In the genomic region with DNA sequence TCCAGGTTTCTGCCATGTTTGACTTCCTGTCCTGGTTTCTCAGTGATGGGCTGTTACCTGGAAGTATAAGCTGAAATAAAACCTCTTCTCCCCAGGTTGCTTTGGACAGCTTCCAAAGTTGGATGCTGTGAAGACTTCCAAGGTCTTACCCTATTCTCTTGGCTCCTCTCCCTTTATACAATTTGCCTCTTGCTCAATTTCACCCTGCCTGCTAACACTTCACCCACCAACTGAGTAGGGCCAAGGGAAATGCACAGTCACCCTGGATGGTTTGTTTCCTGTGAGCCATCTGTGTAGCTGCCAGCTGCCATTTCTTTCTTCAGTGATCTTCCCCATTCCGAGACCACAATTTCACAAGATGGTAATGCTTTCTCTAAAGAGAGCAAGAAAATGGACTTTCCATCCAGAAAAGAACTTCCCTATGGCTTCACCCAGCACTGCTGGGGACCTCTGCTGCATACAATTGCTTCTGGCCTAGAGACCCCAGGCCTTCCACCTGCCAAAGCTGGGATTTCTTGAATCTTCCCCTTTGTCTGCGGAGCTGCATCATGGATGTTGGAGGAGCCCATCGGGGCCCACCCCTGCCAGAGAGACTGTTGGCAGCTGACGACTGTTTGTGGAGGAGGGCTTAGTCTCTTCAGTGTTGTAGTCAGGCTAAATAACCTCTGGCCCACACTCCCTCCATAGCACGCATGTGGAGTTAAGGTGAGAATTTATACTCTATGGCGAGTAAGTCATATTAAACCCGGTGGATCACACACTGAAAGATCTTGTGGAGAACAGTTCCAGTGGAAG, we compare ENCODE assay signal across 12 mouse cellular contexts. TPM values are rescaled to one million over a fixed set of nuclear protein-coding genes. Genes with fewer than 3 reads are reported as not detected.
DNase-seq lines count a peak whose midpoint lies in the region; ATAC-seq and TF ChIP-seq lines count a peak whose summit lies in the region.
"Had no signal": no experiment of that assay in that cellular context is flagged by ENCODE, and none has a peak within 500 bp of the region (broad histone marks: within the 10 kb centered on the region; RNA-seq: fewer than 3 reads in every experiment).

No protein-coding gene starts in this region.

- TF ChIP-seq CTCF in thymus, adult 2 months (IDR thresholded peaks at IDR 0.05; ENCODE audit: borderline replicate concordance, control insufficient read depth, extremely low read depth, insufficient read depth, low read length, poor library complexity) = no peak

- H3K27ac ChIP-seq in hindbrain, embryonic 10.5 days = peak overlapping the region; percentile 86; the same call in 1 of the 2 replicates
- no peak overlapping the region for H3K27ac ChIP-seq in hindbrain, embryonic 14.5 days
- peak overlapping the region; percentile 55; the same call in 1 of the 2 replicates for H3K27ac ChIP-seq in thymus, adult 2 months (ENCODE audit: control insufficient read depth, insufficient read depth, low read length)

- H3K9ac ChIP-seq in hindbrain, embryonic 14.5 days = no peak overlapping the region
- H3K9ac ChIP-seq: intestine, embryonic 15.5 days; limb, embryonic 13.5 days had no signal

- H3K4me3 ChIP-seq in hindbrain, embryonic 10.5 days = no peak overlapping the region
- H3K4me3 ChIP-seq in hindbrain, embryonic 14.5 days (replicated peaks; ENCODE audit: low read length) = no peak overlapping the region
- H3K4me3 ChIP-seq in thymus, adult 2 months (ENCODE audit: control insufficient read depth, insufficient read depth, low read length) = no peak overlapping the region
- H3K4me3 ChIP-seq: intestine, embryonic 15.5 days; limb, embryonic 13.5 days had no signal

- peak; percentile 31 for DNase-seq in adrenal gland, postnatal 10 days
- DNase-seq in adrenal gland, adult 8-10 months = no peak
- DNase-seq in hindbrain, embryonic 10.5 days (ENCODE audit: low spot score) = no peak
- no peak for DNase-seq in hindbrain, embryonic 14.5 days (ENCODE audit: low spot score)
- DNase-seq in thymus, adult 2 months = no peak
- DNase-seq in thymus, postnatal 0 days (ENCODE audit: low spot score) = no peak
- no peak for DNase-seq in layer of hippocampus, adult 9-11 months
- DNase-seq: thymus, postnatal 4 days had no signal

- ATAC-seq in hindbrain, embryonic 14.5 days (ENCODE audit: low FRiP score) = no peak
- ATAC-seq in neutrophil, adult 5-6 weeks (ENCODE audit: extremely low read depth, insufficient number of reproducible peaks, low FRiP score, poor library complexity, severe bottlenecking) = peak; percentile 83
- ATAC-seq: intestine, embryonic 15.5 days had no signal

- no peaks in the 10 kb centered on the region for H3K9me3 ChIP-seq in hindbrain, embryonic 10.5 days
- no peaks in the 10 kb centered on the region for H3K9me3 ChIP-seq in hindbrain, embryonic 14.5 days (ENCODE audit: control insufficient read depth, low read length)
- H3K9me3 ChIP-seq: G1E; intestine, embryonic 15.5 days; limb, embryonic 13.5 days had no signal

- no peak for TF ChIP-seq POLR2A in thymus, adult 2 months (IDR thresholded peaks at IDR 0.05; ENCODE audit: control insufficient read depth, extremely low read depth, insufficient read depth, low read length, poor library complexity)

- peaks cover 25% of the 10 kb centered on the region for H3K4me1 ChIP-seq in hindbrain, embryonic 10.5 days (replicated peaks)
- no peaks in the 10 kb centered on the region for H3K4me1 ChIP-seq in hindbrain, embryonic 14.5 days (replicated peaks; ENCODE audit: control insufficient read depth, insufficient read depth, low read length)
- H3K4me1 ChIP-seq in thymus, adult 2 months (replicated peaks; ENCODE audit: control insufficient read depth, insufficient read depth, low read length) = peaks cover 6% of the 10 kb centered on the region; the same call in 1 of the 2 replicates

- peaks cover 14% of the 10 kb centered on the region; the same call in 1 of the 2 replicates for H3K27me3 ChIP-seq in hindbrain, embryonic 10.5 days (ENCODE audit: insufficient read depth, poor library complexity, severe bottlenecking)
- H3K27me3 ChIP-seq in hindbrain, embryonic 14.5 days (ENCODE audit: control insufficient read depth, insufficient read depth, low read length) = no peaks in the 10 kb centered on the region
- no peaks in the 10 kb centered on the region for H3K27me3 ChIP-seq in thymus, adult 2 months (ENCODE audit: control insufficient read depth, insufficient read depth, low read length)
- H3K27me3 ChIP-seq: intestine, embryonic 15.5 days had no signal

- no peaks in the 10 kb centered on the region for H3K36me3 ChIP-seq in hindbrain, embryonic 10.5 days
- no peaks in the 10 kb centered on the region for H3K36me3 ChIP-seq in hindbrain, embryonic 14.5 days (replicated peaks; ENCODE audit: control insufficient read depth, insufficient read depth)
- H3K36me3 ChIP-seq in thymus, adult 2 months (ENCODE audit: control insufficient read depth, insufficient read depth, low read length) = no peaks in the 10 kb centered on the region
- H3K36me3 ChIP-seq: G1E; intestine, embryonic 15.5 days; limb, embryonic 13.5 days had no signal

- WGBS in hindbrain, embryonic 10.5 days = 84% methylated on average over 7 of the region's 7 CpGs
- WGBS in hindbrain, embryonic 14.5 days = 82% methylated on average over 7 of the region's 7 CpGs
- WGBS in thymus, adult 2 months = 79% methylated on average over 7 of the region's 7 CpGs

- no peak overlapping the region for H3K4me2 ChIP-seq in hindbrain, embryonic 14.5 days (replicated peaks)
- H3K4me2 ChIP-seq: intestine, embryonic 15.5 days; limb, embryonic 13.5 days had no signal

RNA-seq across cellular contexts. Expression of a gene that starts 4.9 kb away (rescaled TPM):
- 10 to 100 TPM; 11.8 to 14.4 TPM for total RNA-seq in adrenal gland, postnatal 10 days (2021)
- total RNA-seq in adrenal gland, adult 8-10 months (2022) = 10 to 100 TPM; 13.0 to 15.5 (median 15.1) TPM
- polyA plus RNA-seq in hindbrain, embryonic 10.5 days (2016; fragmentation: Nextera tagmentation; extraction: Ambion mirVana) = 19.4 and 19.6 TPM in 2 replicates
- polyA plus RNA-seq in hindbrain, embryonic 14.5 days (2014; fragmentation: Nextera tagmentation; extraction: Ambion mirVana) = 11.7 and 12.9 TPM in 2 replicates
- polyA plus RNA-seq in thymus, adult 2 months (2012; rRNA removed) = 3.4 and 5.8 TPM in 2 replicates
- polyA plus RNA-seq in thymus, postnatal 0 days (2015; fragmentation: Nextera tagmentation; extraction: Ambion mirVana) = 12.5 TPM in 2 replicates
- 15.2 and 17.2 TPM in 2 replicates for total RNA-seq in neutrophil, adult 5-6 weeks (2017)

RNA-seq across cellular contexts. Expression of a gene that starts 7.3 kb away (rescaled TPM):
- 10 to 100 TPM; 37.8 to 40.1 TPM for total RNA-seq in adrenal gland, postnatal 10 days (2021)
- total RNA-seq in adrenal gland, adult 8-10 months (2022) = 10 to 100 TPM; 47.1 to 56.6 (median 51.1) TPM
- polyA plus RNA-seq in hindbrain, embryonic 10.5 days (2016; fragmentation: Nextera tagmentation; extraction: Ambion mirVana) = 111 and 118 TPM in 2 replicates
- 84.7 and 87.6 TPM in 2 replicates for polyA plus RNA-seq in hindbrain, embryonic 14.5 days (2014; fragmentation: Nextera tagmentation; extraction: Ambion mirVana)
- polyA plus RNA-seq in thymus, adult 2 months (2012; rRNA removed) = 160 and 169 TPM in 2 replicates
- 56.6 and 60.8 TPM in 2 replicates for polyA plus RNA-seq in thymus, postnatal 0 days (2015; fragmentation: Nextera tagmentation; extraction: Ambion mirVana)
- 26.9 and 27.4 TPM in 2 replicates for total RNA-seq in neutrophil, adult 5-6 weeks (2017)

RNA-seq across cellular contexts. Expression of a gene that starts 10.3 kb away (rescaled TPM):
- total RNA-seq in adrenal gland, postnatal 10 days (2021) = 1 to 10 TPM; 4.5 to 7.9 TPM
- total RNA-seq in adrenal gland, adult 8-10 months (2022) = 10 to 100 TPM in 3 of 4 experiments, 1 to 10 TPM in 1; 7.0 to 36.3 (median 20.6) TPM
- 0.58 and 1.4 TPM in 2 replicates for polyA plus RNA-seq in hindbrain, embryonic 10.5 days (2016; fragmentation: Nextera tagmentation; extraction: Ambion mirVana)
- 7.3 and 8.6 TPM in 2 replicates for polyA plus RNA-seq in hindbrain, embryonic 14.5 days (2014; fragmentation: Nextera tagmentation; extraction: Ambion mirVana)
- polyA plus RNA-seq in thymus, adult 2 months (2012; rRNA removed) = 361 and 385 TPM in 2 replicates
- 37.4 and 39.4 TPM in 2 replicates for polyA plus RNA-seq in thymus, postnatal 0 days (2015; fragmentation: Nextera tagmentation; extraction: Ambion mirVana)
- 0.25 TPM in 1 of 2 replicates, not detected in the other for total RNA-seq in neutrophil, adult 5-6 weeks (2017)
- total RNA-seq: G1E had no signal
- polyA plus RNA-seq: G1E had no signal

RNA-seq across cellular contexts. Expression of a gene that starts 11.3 kb away (rescaled TPM):
- 10 to 100 TPM; 47.8 to 48.0 TPM for total RNA-seq in adrenal gland, postnatal 10 days (2021)
- total RNA-seq in adrenal gland, adult 8-10 months (2022) = 10 to 100 TPM; 59.2 to 70.5 (median 64.3) TPM
- polyA plus RNA-seq in hindbrain, embryonic 10.5 days (2016; fragmentation: Nextera tagmentation; extraction: Ambion mirVana) = 22.7 and 28.7 TPM in 2 replicates
- 22.2 and 25.4 TPM in 2 replicates for polyA plus RNA-seq in hindbrain, embryonic 14.5 days (2014; fragmentation: Nextera tagmentation; extraction: Ambion mirVana)
- polyA plus RNA-seq in thymus, adult 2 months (2012; rRNA removed) = 116 and 120 TPM in 2 replicates
- 38.4 and 45.5 TPM in 2 replicates for polyA plus RNA-seq in thymus, postnatal 0 days (2015; fragmentation: Nextera tagmentation; extraction: Ambion mirVana)
- total RNA-seq in neutrophil, adult 5-6 weeks (2017) = 17.2 and 18.7 TPM in 2 replicates

RNA-seq across cellular contexts. Expression of a gene that starts 23.9 kb away (rescaled TPM):
- 1 to 10 TPM; 6.1 to 9.9 TPM for total RNA-seq in adrenal gland, postnatal 10 days (2021)
- 1 to 10 TPM; 1.7 to 3.5 (median 1.9) TPM for total RNA-seq in adrenal gland, adult 8-10 months (2022)
- 6.0 and 6.1 TPM in 2 replicates for polyA plus RNA-seq in hindbrain, embryonic 10.5 days (2016; fragmentation: Nextera tagmentation; extraction: Ambion mirVana)
- polyA plus RNA-seq in hindbrain, embryonic 14.5 days (2014; fragmentation: Nextera tagmentation; extraction: Ambion mirVana) = 8.8 and 11.4 TPM in 2 replicates
- 13.0 and 16.0 TPM in 2 replicates for polyA plus RNA-seq in thymus, adult 2 months (2012; rRNA removed)
- polyA plus RNA-seq in thymus, postnatal 0 days (2015; fragmentation: Nextera tagmentation; extraction: Ambion mirVana) = 3.1 and 3.3 TPM in 2 replicates
- 1.7 and 4.2 TPM in 2 replicates for total RNA-seq in neutrophil, adult 5-6 weeks (2017)
